Mouse (Mus musculus) CH12.LX (cell line): ENCODE measurements around the gene Dnajc13.

Experiments
- CTCF ChIP-seq, 2 experiments: IDR thresholded peaks in 1 of 2; conservative IDR thresholded peaks in 1 of 2; 2 replicates each; pipeline ENCODE4 v1.5.1; 2011 to 2012; ENCODE audit warnings: low read depth in 2 of 2, low read length in 2 of 2, improper control_type of control experiment in 1 of 2, inconsistent platforms in 1 of 2, mild to moderate bottlenecking in 1 of 2, moderate library complexity in 1 of 2
- MAFK ChIP-seq: IDR thresholded peaks from 2 replicates; pipeline ENCODE4 v1.6.1; 2011; ENCODE audit warnings: low read length, improper control_type of control experiment; ENCODE audit not compliant: insufficient replicate concordance
- MAZ ChIP-seq: IDR thresholded peaks from 2 replicates; pipeline ENCODE4 v1.6.1; 2012; ENCODE audit warnings: low read depth, mild to moderate bottlenecking, inconsistent platforms, low read length, improper control_type of control experiment, moderate library complexity
- MYC ChIP-seq: IDR thresholded peaks from 2 replicates; pipeline ENCODE4 v1.6.1; 2011; ENCODE audit warnings: low read depth, mild to moderate bottlenecking, improper control_type of control experiment, low read length
- POLR2A ChIP-seq: IDR thresholded peaks from 2 replicates; pipeline ENCODE4 v1.6.1; 2011; ENCODE audit warnings: low read depth, mild to moderate bottlenecking, improper control_type of control experiment, low read length
- ZKSCAN1 ChIP-seq: IDR thresholded peaks from 2 replicates; pipeline ENCODE4 v1.6.1; 2012; ENCODE audit warnings: low read depth, inconsistent platforms, low read length, improper control_type of control experiment, borderline replicate concordance

DNA sequence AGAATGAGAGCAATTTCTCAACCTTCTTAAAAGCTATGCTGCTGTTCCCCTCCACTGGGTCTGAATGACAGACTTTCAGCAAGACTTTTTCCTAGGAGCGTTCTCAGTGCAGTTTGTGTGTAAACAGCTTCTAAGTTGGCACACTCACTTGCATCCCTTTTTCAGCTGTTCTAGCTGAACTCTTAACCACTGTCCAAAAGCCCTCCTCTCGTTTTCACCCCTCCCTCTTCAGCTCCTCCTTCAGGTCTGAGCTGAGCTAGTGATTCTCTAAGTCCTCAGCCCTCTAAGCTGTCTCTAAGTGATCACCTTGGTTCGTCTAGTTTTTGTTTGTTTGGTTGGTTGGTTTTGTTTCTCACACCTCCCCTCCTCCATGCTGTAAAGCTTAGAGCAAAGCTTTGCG lies 2.4 kb downstream of the Dnajc13 start:
- no peak for TF ChIP-seq CTCF (conservative IDR thresholded peaks at IDR 0.05 in 1 of 2, IDR thresholded peaks at IDR 0.05 in 1 of 2; ENCODE audit: low read depth in 2 of 2, low read length in 2 of 2)
- no peak for TF ChIP-seq MYC
- no peak for TF ChIP-seq ZKSCAN1
- no peak for TF ChIP-seq MAFK
- TF ChIP-seq POLR2A, result no peak
- no peak for TF ChIP-seq MAZ
